Mouse (Mus musculus) limb, embryonic 10.5 days (tissue): ENCODE results near the gene Etnk2. TPM values are rescaled to one million over a fixed set of nuclear protein-coding genes. Genes with fewer than 3 reads are reported as not detected.
A peak's percentile ranks its signal among the peaks of the same experiment; 100 is the strongest.

Experiments
- DNase-seq: peaks from one replicate; pipeline ENCODE4 v3.0.0-alpha.2; 2017; ENCODE audit warnings: low spot score
- H3K27ac ChIP-seq: fragments of 300-500 bp; sonication (generic); 2 replicates; pipeline ENCODE4 v1.5.1; 2016; ENCODE audit warnings: mild to moderate bottlenecking
- H3K27me3 ChIP-seq: fragments of 300-500 bp; sonication (generic); 2 replicates; pipeline ENCODE4 v1.6.1; 2016; ENCODE audit warnings: low read depth, mild to moderate bottlenecking; ENCODE audit not compliant: poor library complexity, severe bottlenecking
- H3K36me3 ChIP-seq: fragments of 300-500 bp; sonication (generic); 2 replicates; pipeline ENCODE4 v1.6.1; 2016; ENCODE audit warnings: mild to moderate bottlenecking, moderate library complexity
- H3K4me1 ChIP-seq: fragments of 300-500 bp; sonication (generic); 2 replicates; pipeline ENCODE4 v1.6.1; 2016
- H3K4me3 ChIP-seq: fragments of 300-500 bp; sonication (generic); 2 replicates; pipeline ENCODE4 v1.5.1; 2016; ENCODE audit warnings: mild to moderate bottlenecking, moderate library complexity
- H3K9me3 ChIP-seq: fragments of 300-500 bp; sonication (generic); replicated peaks from 2 replicates; pipeline ENCODE4 v1.6.1; 2016; ENCODE audit warnings: mild to moderate bottlenecking
- WGBS: fragments of 180-500 bp; shearing (Covaris S2); methylation state at CpG from one replicate; pipeline ENCODE4 v1.1.7; 2016; 5-methylcytosine and 5-hydroxymethylcytosine counted together
- polyA plus RNA-seq: library from polyadenylated mRNA; unstranded; fragments of >200 nt; fragmentation: Nextera tagmentation; extraction: Ambion mirVana; gene quantifications from 2 replicates; pipeline ENCODE4 v1.2.1, GENCODE M21; 2016

The Etnk2 gene
- polyA plus RNA-seq = 1.7 and 2.0 TPM in 2 replicates

DNA sequence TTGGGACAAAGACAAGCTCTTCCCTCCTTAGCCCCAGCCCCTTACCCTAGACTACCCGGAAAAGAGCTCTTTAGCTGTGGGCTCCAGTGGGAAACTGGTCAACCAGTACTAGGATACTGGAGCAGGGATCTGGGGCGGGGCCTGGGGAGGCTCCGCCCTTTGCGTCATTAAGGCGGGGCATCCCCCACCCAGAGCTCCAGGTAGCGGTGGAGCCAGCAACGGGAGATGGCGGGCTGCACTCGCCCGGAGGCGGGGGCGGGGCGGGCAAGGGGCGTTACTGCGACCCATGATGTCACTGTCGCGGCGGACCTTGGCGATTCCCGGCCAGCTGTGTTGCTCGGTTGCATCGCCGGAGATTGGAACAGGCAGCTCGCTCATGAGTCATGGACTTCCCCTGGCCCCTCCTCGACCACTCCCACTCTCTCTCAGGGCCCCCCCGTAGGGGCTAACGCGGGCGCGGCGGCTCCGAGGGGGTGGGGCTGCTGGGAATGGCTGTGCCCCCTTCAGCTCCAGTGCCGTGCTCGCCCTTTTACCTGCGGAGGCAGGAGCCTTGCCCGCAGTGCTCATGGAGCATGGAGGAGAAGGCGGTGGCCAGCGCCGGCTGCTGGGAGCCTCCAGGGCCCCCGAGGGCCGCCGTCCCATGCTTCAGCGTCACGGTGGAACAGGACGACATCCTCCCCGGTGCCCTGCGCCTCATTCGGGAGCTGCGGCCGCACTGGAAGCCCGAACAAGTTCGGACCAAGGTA lies at the start of gene Etnk2:
Etnk2 (plus strand) TSS at position 297 of the 746 bp plus-strand sequence.
- H3K27me3 ChIP-seq = peaks cover 65% of the 10 kb centered on the region
- no peaks in the 10 kb centered on the region for H3K9me3 ChIP-seq
- H3K27ac ChIP-seq = peak within 1 kb of the TSS; percentile 67
- DNase-seq = peak; percentile 88
- H3K4me3 ChIP-seq = peak within 1 kb of the TSS; percentile 71
- under 1% methylated on average over 52 of the region's 52 CpGs for WGBS
- peaks cover 46% of the 10 kb centered on the region for H3K4me1 ChIP-seq
- no peaks in the 10 kb centered on the region for H3K36me3 ChIP-seq

DNA sequence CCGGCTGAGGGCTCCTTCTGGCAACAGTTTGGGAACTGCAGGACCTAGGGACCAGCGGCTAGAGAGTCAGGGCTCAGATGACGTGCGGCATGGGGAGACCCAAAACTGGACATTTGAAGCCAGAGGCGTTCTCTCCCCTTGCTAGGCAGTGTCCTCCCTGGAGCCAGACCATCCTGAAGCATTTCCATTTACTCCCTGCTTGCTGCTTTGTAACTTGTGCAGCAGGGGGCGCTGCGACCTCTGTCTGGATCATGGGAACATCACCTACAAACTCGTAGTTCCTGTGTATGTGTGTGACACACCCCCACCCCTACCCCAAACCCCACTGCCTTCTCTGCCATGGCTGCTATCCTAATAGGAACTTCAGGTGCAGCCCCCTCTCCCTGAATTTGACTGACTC lies 49.0 kb upstream of the Etnk2 start:
- H3K4me3 ChIP-seq = no peak overlapping the region
- DNase-seq = peak; percentile 70
- H3K9me3 ChIP-seq = no peaks in the 10 kb centered on the region
- H3K27me3 ChIP-seq = peaks cover 14% of the 10 kb centered on the region
- 26% methylated on average over 8 of the region's 8 CpGs for WGBS
- H3K36me3 ChIP-seq = no peaks in the 10 kb centered on the region
- peaks cover 9% of the 10 kb centered on the region; the same call in 1 of the 2 replicates for H3K4me1 ChIP-seq
- no peak overlapping the region for H3K27ac ChIP-seq

DNA sequence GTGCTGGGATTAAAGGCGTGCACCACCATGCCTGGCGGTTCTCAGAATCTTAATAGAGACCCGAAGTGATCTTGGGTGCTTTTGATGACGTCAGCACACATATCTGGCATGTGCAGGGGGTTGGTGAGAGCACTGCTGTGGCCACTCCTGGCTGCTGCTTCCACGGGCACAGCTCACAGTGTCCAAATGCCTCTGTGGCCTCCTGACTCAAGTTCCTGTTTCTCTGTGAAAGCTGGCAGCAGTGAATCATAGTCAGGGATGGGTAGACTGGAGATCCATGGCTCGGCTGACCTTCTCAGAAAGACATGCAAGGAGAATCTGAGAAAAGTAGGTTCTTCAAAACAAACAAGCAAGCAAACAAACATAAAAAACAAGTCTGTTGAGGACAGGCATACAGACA lies 47.6 kb upstream of the Etnk2 start:
- Histone ChIP-seq H3K27ac (no peak overlapping the region), H3K9me3 (no peaks in the 10 kb centered on the region), H3K4me3 (no peak overlapping the region), H3K4me1 (0 out of 2 replicates have a peak, but pooled peaks cover 6% of the 10 kb centered on the region), H3K36me3 (no peaks in the 10 kb centered on the region), H3K27me3 (peaks cover 11% of the 10 kb centered on the region)
- no peak for DNase-seq
- 84% methylated on average over 6 of the region's 6 CpGs for WGBS

DNA sequence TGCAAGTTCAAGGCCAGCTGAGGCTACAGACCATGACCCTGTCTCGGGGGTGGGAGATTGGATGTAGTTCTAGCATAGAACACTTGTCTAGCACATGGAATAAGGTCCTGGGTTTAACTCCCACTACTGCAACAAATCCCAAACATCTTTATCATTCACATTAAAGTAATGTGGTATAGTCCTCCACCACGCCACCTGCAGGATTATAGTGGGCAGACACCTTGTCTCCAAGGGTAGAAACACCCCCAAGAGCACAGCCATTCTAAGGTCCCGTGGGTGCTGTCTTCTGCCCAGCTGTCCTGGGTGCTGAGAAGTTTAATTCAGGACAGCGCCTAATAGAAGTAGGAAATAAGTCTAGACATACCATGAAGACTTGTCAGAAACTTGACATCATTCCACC lies 46.8 kb upstream of the Etnk2 start:
- Histone ChIP-seq H3K4me3 (no peak overlapping the region), H3K36me3 (no peaks in the 10 kb centered on the region), H3K4me1 (0 out of 2 replicates have a peak, but pooled peaks cover 6% of the 10 kb centered on the region), H3K27ac (no peak overlapping the region), H3K27me3 (peaks cover 7% of the 10 kb centered on the region), H3K9me3 (no peaks in the 10 kb centered on the region)
- WGBS = 84% methylated on average over 4 of the region's 4 CpGs
- DNase-seq = no peak

DNA sequence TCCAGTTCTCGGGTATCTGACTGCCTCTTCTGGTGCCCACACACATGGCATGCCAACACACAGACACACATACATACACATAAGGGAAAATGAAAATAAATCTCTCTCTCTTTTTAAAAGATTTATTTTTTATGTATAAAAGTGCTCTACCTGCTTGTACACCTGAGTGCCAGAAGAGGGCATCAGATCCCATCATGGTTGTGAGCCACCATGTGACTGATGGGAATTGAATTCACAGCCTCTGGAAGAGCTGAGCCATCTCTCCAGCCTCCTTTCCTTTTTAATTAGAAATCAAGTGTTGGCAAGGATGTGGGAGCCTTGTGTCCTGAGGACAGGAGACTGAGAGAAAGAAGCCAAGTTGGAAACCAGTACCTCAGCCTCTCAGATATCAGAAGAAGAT lies 46.2 kb upstream of the Etnk2 start:
- DNase-seq = no peak
- 0 out of 2 replicates have a peak, but pooled peaks cover 6% of the 10 kb centered on the region for H3K4me1 ChIP-seq
- WGBS = 94% methylated on average over 1 of the region's 1 CpGs
- no peaks in the 10 kb centered on the region for H3K36me3 ChIP-seq
- H3K9me3 ChIP-seq = no peaks in the 10 kb centered on the region
- no peak overlapping the region for H3K4me3 ChIP-seq
- no peak overlapping the region for H3K27ac ChIP-seq
- H3K27me3 ChIP-seq = 0 out of 2 replicates have a peak, but pooled peaks cover 5% of the 10 kb centered on the region

DNA sequence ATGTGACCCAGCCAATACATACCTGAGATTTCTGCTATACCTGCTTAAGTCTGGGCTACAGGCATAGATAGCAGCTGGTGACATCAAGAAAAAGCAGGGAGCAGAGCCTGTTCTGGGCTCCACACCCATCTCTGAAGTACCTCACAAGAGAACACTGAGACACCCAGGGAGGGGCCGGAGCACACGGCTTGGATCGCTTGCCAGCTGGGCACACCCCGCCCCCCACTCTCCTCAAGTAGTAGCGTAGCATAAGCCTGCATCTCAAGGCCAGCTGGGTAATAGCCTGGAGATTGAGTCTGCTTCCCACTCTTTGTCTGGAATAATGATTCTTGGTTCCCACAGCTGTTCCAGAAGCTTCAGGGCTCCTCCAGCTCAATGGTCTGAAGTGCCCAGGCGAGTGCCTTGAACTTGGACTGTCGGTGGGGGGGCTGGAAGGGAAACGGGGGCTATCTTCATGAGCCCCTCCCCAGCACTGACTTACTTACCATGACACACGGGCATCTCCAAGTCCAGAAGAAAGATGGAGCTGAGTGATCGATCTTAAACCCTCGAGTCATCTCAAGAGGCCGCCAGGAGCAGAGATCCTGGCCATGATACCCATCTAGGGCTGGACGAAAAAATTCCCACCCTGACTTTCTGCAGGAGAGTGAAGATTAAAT lies 42.0 kb upstream of the Etnk2 start, which contains the start of gene Kiss1:
Kiss1 (plus strand) TSS at position 609 of the 659 bp plus-strand sequence.
- Histone ChIP-seq H3K4me3 (no peak within 1 kb of the TSS), H3K27ac (no peak within 1 kb of the TSS), H3K9me3 (no peaks in the 10 kb centered on the region), H3K36me3 (no peaks in the 10 kb centered on the region), H3K27me3 (0 out of 2 replicates have a peak, but pooled peaks cover 5% of the 10 kb centered on the region), H3K4me1 (peaks cover 11% of the 10 kb centered on the region)
- no peak for DNase-seq
- WGBS = 90% methylated on average over 13 of the region's 13 CpGs

DNA sequence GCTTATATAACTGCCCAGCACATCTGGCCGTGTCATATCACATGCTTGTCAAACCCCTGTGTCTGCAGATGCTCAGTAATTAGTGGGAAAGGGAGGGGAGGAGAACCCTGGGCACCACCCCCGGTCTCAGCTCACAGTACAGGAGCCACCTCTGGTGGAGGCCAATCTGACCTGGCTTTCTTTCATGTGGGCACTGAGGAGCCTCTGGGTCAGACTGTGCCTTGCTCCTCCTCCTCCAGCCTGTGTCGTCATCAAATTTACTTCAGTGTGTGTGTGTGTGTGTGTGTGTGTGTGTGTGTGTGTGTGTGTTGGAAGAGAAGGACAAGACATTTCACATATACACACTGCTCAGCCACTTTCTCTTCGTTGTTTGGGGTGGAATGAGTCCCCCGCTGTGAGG lies 40.0 kb upstream of the Etnk2 start:
- Histone ChIP-seq H3K9me3 (no peaks in the 10 kb centered on the region), H3K36me3 (no peaks in the 10 kb centered on the region), H3K27me3 (peaks cover 18% of the 10 kb centered on the region), H3K4me1 (peaks cover 11% of the 10 kb centered on the region), H3K27ac (no peak overlapping the region), H3K4me3 (no peak overlapping the region)
- no peak for DNase-seq
- 37% methylated on average over 5 of the region's 5 CpGs for WGBS

DNA sequence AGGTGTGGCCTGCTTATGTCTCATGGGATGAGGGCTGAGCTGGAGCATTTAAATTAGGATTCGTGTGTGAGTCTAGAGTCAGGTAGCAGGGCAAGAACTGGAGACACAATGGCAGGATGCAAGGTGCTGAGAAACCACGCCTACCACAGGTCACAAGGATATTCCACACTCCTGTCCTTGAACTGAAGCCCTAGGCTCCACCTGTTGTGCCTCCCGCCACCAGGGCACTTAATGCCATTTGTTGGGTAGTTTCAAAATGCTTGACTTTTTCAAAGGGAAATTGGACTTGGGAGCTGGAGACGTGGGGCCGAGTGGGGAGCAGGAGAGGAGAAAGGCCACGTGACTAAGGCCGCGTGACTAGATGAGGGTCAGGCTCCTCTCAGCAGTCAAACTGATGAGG lies 37.4 kb upstream of the Etnk2 start:
- no peak overlapping the region for H3K27ac ChIP-seq
- DNase-seq = no peak
- WGBS = 82% methylated on average over 8 of the region's 8 CpGs
- H3K4me3 ChIP-seq = no peak overlapping the region
- peaks cover 44% of the 10 kb centered on the region for H3K27me3 ChIP-seq
- H3K4me1 ChIP-seq = peaks cover 19% of the 10 kb centered on the region
- H3K36me3 ChIP-seq = no peaks in the 10 kb centered on the region
- H3K9me3 ChIP-seq = no peaks in the 10 kb centered on the region

DNA sequence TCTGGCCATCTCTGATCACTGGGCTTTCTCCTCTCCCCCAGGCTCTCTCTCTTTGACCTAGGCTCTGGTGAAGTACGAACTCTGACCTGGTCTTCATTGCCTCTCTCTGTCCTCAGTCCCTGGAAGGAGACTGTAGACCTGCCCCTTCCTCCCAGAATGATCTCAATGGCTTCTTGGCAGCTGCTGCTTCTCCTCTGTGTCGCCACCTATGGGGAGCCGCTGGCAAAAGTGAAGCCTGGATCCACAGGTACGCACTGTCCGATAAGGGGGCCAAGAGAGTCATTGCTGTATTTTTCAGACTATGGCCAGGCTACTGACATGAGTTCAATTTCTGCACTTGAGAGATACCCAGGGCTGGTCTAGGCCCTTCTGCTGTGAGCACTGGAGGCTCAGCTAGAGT lies 36.3 kb upstream of the Etnk2 start:
- no peak for DNase-seq
- Histone ChIP-seq H3K9me3 (no peaks in the 10 kb centered on the region), H3K4me1 (peaks cover 19% of the 10 kb centered on the region), H3K4me3 (no peak overlapping the region), H3K36me3 (no peaks in the 10 kb centered on the region), H3K27me3 (peaks cover 51% of the 10 kb centered on the region), H3K27ac (no peak overlapping the region)
- WGBS = 59% methylated on average over 5 of the region's 5 CpGs

DNA sequence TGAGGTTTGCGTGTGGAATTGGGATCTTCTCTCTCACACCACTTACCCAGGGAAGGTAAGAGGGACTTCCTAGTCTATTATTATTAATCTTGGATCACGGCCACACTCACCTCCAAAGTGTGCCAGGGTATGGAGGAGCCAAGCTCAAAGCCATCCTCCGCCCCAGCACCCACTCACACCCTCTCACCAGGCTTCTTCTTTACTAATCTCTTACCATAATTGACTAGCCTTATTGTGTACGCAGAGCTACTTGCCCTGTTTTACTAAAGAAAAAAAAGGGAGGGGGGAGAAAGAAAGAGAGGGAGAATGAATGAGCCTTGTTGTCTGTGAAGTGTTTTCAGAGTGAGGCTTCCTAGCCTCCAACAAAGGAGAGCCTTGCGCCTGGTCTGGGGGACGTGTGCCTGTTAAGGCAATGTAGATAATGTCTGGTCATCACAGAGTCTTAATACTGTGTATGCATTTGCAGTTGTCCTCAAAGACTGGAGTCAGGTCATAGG lies 35.0 kb upstream of the Etnk2 start:
- WGBS = 80% methylated on average over 6 of the region's 6 CpGs
- H3K27ac ChIP-seq = no peak overlapping the region
- H3K36me3 ChIP-seq = no peaks in the 10 kb centered on the region
- no peaks in the 10 kb centered on the region for H3K9me3 ChIP-seq
- H3K4me1 ChIP-seq = peaks cover 14% of the 10 kb centered on the region
- no peak for DNase-seq
- peaks cover 56% of the 10 kb centered on the region for H3K27me3 ChIP-seq
- no peak overlapping the region for H3K4me3 ChIP-seq

DNA sequence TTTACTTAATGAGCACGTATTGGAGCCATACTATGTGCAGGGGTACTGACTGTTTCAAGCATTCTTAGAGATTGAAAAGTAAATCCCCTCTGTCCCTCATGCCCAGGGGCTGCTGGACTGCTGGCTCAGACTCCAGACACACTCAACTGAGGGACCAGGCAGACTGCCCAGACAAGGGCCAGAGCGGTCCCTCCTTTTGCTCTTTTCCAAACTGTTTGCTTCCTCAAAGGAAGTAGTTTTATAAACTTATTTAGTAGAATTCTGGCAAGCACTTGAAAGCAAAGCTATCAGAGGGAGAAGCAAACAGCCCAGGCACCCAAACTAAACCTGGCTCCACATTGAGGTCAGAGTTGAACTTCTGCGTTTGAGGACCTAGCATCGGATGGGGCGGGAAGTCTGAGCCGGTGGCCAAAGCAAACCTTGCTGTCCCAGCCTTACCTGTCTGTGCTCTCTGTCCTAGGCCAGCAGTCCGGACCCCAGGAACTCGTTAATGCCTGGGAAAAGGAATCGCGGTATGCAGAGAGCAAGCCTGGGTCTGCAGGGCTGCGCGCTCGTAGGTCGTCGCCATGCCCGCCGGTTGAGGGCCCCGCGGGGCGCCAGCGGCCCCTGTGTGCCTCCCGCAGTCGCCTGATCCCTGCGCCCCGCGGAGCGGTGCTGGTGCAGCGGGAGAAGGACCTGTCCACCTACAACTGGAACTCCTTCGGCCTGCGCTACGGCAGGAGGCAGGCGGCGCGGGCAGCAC lies 34.3 kb upstream of the Etnk2 start:
- H3K27ac ChIP-seq = 0 out of 2 replicates have a peak overlapping the region, but pooled peaks have one; percentile 34

DNA sequence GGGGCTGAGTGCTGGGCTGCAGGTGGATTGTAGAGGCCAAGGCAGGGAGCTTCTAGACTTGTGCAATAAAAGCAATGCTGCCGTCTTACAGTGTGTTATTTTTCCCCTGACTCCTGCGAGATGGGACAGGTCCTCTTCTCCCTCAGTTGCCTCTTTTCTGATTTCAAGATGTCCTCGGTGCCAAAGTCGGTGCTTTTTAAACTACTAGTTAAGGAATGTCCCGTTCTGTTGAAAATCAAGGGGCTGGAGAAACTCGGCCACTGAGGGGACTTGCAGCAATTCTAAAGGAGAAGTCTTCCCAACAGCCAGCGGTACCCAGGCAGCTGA lies 33.8 kb upstream of the Etnk2 start:
- no peaks in the 10 kb centered on the region for H3K9me3 ChIP-seq
- H3K27ac ChIP-seq = no peak overlapping the region
- H3K36me3 ChIP-seq = no peaks in the 10 kb centered on the region
- H3K27me3 ChIP-seq = peaks cover 56% of the 10 kb centered on the region
- H3K4me1 ChIP-seq = peaks cover 8% of the 10 kb centered on the region
- H3K4me3 ChIP-seq = peak overlapping the region; percentile 47
- no peak for DNase-seq
- WGBS = 22% methylated on average over 7 of the region's 7 CpGs

More for the DNA sequence above, 34.3 kb upstream of the Etnk2 start:
- Histone ChIP-seq H3K4me1 (peaks cover 8% of the 10 kb centered on the region), H3K27me3 (peaks cover 56% of the 10 kb centered on the region), H3K4me3 (peak overlapping the region; percentile 47), H3K9me3 (no peaks in the 10 kb centered on the region), H3K36me3 (no peaks in the 10 kb centered on the region)
- DNase-seq = peak; percentile 49
- 8% methylated on average over 34 of the region's 34 CpGs for WGBS
